Comparison of ENCODE assay signal across 8 mouse cellular contexts in the genomic region with DNA sequence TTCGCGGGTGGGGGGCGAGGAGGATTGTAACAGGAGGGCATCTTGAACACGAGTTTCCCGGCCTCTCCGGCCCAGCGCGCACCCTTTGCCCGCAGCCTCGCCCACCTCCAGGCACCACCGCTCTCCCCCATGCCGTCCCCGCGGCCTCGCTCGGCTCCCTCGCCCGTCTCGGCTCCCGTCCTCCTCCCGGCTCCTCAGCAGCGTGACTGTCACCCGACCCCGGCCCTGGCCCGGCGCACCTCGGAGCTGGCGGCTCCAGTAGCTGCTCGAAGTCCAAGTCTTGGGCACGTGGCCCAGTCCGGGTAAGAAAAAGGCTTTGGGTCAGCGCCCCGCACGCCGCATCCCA. TPM values are rescaled to one million over a fixed set of nuclear protein-coding genes. Genes with fewer than 3 reads are reported as not detected.
A peak's percentile ranks its signal among the peaks of the same experiment; 100 is the strongest.
DNase-seq lines count a peak whose midpoint lies in the region; ATAC-seq lines count a peak whose summit lies in the region.

No protein-coding gene starts in this region.

- peak overlapping the region; percentile 79 for H3K4me2 ChIP-seq in kidney, embryonic 15.5 days
- H3K4me2 ChIP-seq in hindbrain, embryonic 16.5 days (ENCODE audit: low read length), result peak overlapping the region; percentile 79
- H3K4me2 ChIP-seq in midbrain, embryonic 15.5 days, result peak overlapping the region; percentile 91

- ATAC-seq in kidney, embryonic 15.5 days (replicated peaks; ENCODE audit: low FRiP score), result peak; percentile 86
- peak; percentile 44 for ATAC-seq in common myeloid progenitor, adult 5-6 weeks (replicated peaks; ENCODE audit: low read depth, poor library complexity, severe bottlenecking)
- peak; percentile 85 for ATAC-seq in hindbrain, embryonic 16.5 days
- peak; percentile 89 for ATAC-seq in midbrain, embryonic 15.5 days (replicated peaks)

- H3K4me1 ChIP-seq in kidney, embryonic 15.5 days, result peaks cover 22% of the 10 kb centered on the region
- peaks cover 14% of the 10 kb centered on the region for H3K4me1 ChIP-seq in hindbrain, embryonic 16.5 days (ENCODE audit: control insufficient read depth, insufficient read depth, low read depth, low read length)
- peaks cover 17% of the 10 kb centered on the region for H3K4me1 ChIP-seq in midbrain, embryonic 15.5 days

- DNase-seq in kidney, postnatal 10 days, result no peak
- DNase-seq in right cerebral cortex, postnatal 4 days, result no peak
- no peak for DNase-seq in kidney, postnatal 36 days
- DNase-seq in layer of hippocampus, adult 11-12 months (ENCODE audit: low spot score), result no peak

- 0 out of 2 replicates have a peak, but pooled peaks cover 3% of the 10 kb centered on the region for H3K27me3 ChIP-seq in kidney, embryonic 15.5 days
- no peaks in the 10 kb centered on the region for H3K27me3 ChIP-seq in hindbrain, embryonic 16.5 days (replicated peaks; ENCODE audit: control insufficient read depth, insufficient read depth, low read length)
- 0 out of 2 replicates have a peak, but pooled peaks cover 2% of the 10 kb centered on the region for H3K27me3 ChIP-seq in midbrain, embryonic 15.5 days (replicated peaks)

- peak overlapping the region; percentile 96 for H3K27ac ChIP-seq in kidney, embryonic 15.5 days
- peak overlapping the region; percentile 76 for H3K27ac ChIP-seq in hindbrain, embryonic 16.5 days (ENCODE audit: low read depth, low read length)
- H3K27ac ChIP-seq in midbrain, embryonic 15.5 days, result peak overlapping the region; percentile 89

- 1% methylated on average over 35 of the region's 35 CpGs for WGBS in kidney, embryonic 15.5 days
- WGBS in hindbrain, embryonic 16.5 days, result under 1% methylated on average over 32 of the region's 35 CpGs
- under 1% methylated on average over 35 of the region's 35 CpGs for WGBS in midbrain, embryonic 15.5 days

- H3K9ac ChIP-seq in kidney, embryonic 15.5 days, result peak overlapping the region; percentile 86
- H3K9ac ChIP-seq in hindbrain, embryonic 16.5 days (ENCODE audit: low read depth, low read length), result peak overlapping the region; percentile 78
- H3K9ac ChIP-seq in midbrain, embryonic 15.5 days, result peak overlapping the region; percentile 91

- H3K9me3 ChIP-seq in kidney, embryonic 15.5 days (replicated peaks), result no peaks in the 10 kb centered on the region
- no peaks in the 10 kb centered on the region for H3K9me3 ChIP-seq in hindbrain, embryonic 16.5 days (ENCODE audit: control insufficient read depth, low read length)
- no peaks in the 10 kb centered on the region for H3K9me3 ChIP-seq in midbrain, embryonic 15.5 days

- peak overlapping the region; percentile 83 for H3K4me3 ChIP-seq in kidney, embryonic 15.5 days (replicated peaks)
- peak overlapping the region; percentile 69 for H3K4me3 ChIP-seq in hindbrain, embryonic 16.5 days (ENCODE audit: low read length)
- peak overlapping the region; percentile 77 for H3K4me3 ChIP-seq in midbrain, embryonic 15.5 days

- peaks cover 29% of the 10 kb centered on the region for H3K36me3 ChIP-seq in kidney, embryonic 15.5 days
- peaks cover 12% of the 10 kb centered on the region for H3K36me3 ChIP-seq in hindbrain, embryonic 16.5 days (ENCODE audit: control insufficient read depth, insufficient read depth, low read length)
- H3K36me3 ChIP-seq in midbrain, embryonic 15.5 days (replicated peaks), result 0 out of 2 replicates have a peak, but pooled peaks cover 5% of the 10 kb centered on the region

RNA-seq across cellular contexts. Expression of a gene that starts 0.3 kb away (rescaled TPM):
- 22.1 and 22.7 TPM in 2 replicates for polyA plus RNA-seq in kidney, embryonic 15.5 days (2015; fragmentation: Nextera tagmentation; extraction: Ambion mirVana)
- 7.0 and 11.1 TPM in 2 replicates for total RNA-seq in common myeloid progenitor, adult 5-6 weeks (2017)
- polyA plus RNA-seq in hindbrain, embryonic 16.5 days (2015; fragmentation: Nextera tagmentation; extraction: Ambion mirVana), result 29.0 and 33.9 TPM in 2 replicates
- polyA plus RNA-seq in midbrain, embryonic 15.5 days (2015; fragmentation: Nextera tagmentation; extraction: Ambion mirVana), result 29.1 and 32.0 TPM in 2 replicates

RNA-seq across cellular contexts. Expression of a gene that starts 8.7 kb away (rescaled TPM):
- 62.6 and 63.0 TPM in 2 replicates for polyA plus RNA-seq in kidney, embryonic 15.5 days (2015; fragmentation: Nextera tagmentation; extraction: Ambion mirVana)
- 18.9 TPM in 2 replicates for total RNA-seq in common myeloid progenitor, adult 5-6 weeks (2017)
- 51.8 and 57.9 TPM in 2 replicates for polyA plus RNA-seq in hindbrain, embryonic 16.5 days (2015; fragmentation: Nextera tagmentation; extraction: Ambion mirVana)
- polyA plus RNA-seq in midbrain, embryonic 15.5 days (2015; fragmentation: Nextera tagmentation; extraction: Ambion mirVana), result 50.5 and 50.7 TPM in 2 replicates

RNA-seq across cellular contexts. Expression of a gene that starts 28.6 kb away (rescaled TPM):
- 0.24 TPM in 1 of 2 replicates, not detected in the other for polyA plus RNA-seq in kidney, embryonic 15.5 days (2015; fragmentation: Nextera tagmentation; extraction: Ambion mirVana)
- not detected in 2 replicates for total RNA-seq in common myeloid progenitor, adult 5-6 weeks (2017)
- 0.35 TPM in 1 of 2 replicates, not detected in the other for polyA plus RNA-seq in hindbrain, embryonic 16.5 days (2015; fragmentation: Nextera tagmentation; extraction: Ambion mirVana)
- not detected in 2 replicates for polyA plus RNA-seq in midbrain, embryonic 15.5 days (2015; fragmentation: Nextera tagmentation; extraction: Ambion mirVana)

RNA-seq across cellular contexts. Expression of a gene that starts 32.9 kb away (rescaled TPM):
- polyA plus RNA-seq in kidney, embryonic 15.5 days (2015; fragmentation: Nextera tagmentation; extraction: Ambion mirVana), result not detected in 2 replicates
- total RNA-seq in common myeloid progenitor, adult 5-6 weeks (2017), result not detected in 2 replicates
- not detected in 2 replicates for polyA plus RNA-seq in hindbrain, embryonic 16.5 days (2015; fragmentation: Nextera tagmentation; extraction: Ambion mirVana)
- polyA plus RNA-seq in midbrain, embryonic 15.5 days (2015; fragmentation: Nextera tagmentation; extraction: Ambion mirVana), result not detected in 2 replicates

RNA-seq across cellular contexts. Expression of a gene that starts 40.1 kb away (rescaled TPM):
- not detected in 2 replicates for polyA plus RNA-seq in kidney, embryonic 15.5 days (2015; fragmentation: Nextera tagmentation; extraction: Ambion mirVana)
- total RNA-seq in common myeloid progenitor, adult 5-6 weeks (2017), result not detected in 2 replicates
- not detected in 2 replicates for polyA plus RNA-seq in hindbrain, embryonic 16.5 days (2015; fragmentation: Nextera tagmentation; extraction: Ambion mirVana)
- polyA plus RNA-seq in midbrain, embryonic 15.5 days (2015; fragmentation: Nextera tagmentation; extraction: Ambion mirVana), result not detected in 2 replicates
